Mouse (Mus musculus) embryonic facial prominence, embryonic 14.5 days (tissue): ENCODE measurements around the gene Speer4f1. TPM values are rescaled to one million over a fixed set of nuclear protein-coding genes. Genes with fewer than 3 reads are reported as not detected.

Experiments
- polyA plus RNA-seq: library from polyadenylated mRNA; unstranded; fragments of >200 nt; fragmentation: Nextera tagmentation; extraction: Ambion mirVana; gene quantifications from 2 replicates; pipeline ENCODE4 v1.2.1, GENCODE M21; 2014

Speer4f1 gene
- polyA plus RNA-seq, 1 experiment from 2014 or later: not detected

Other genes starting within 250 kb of the Speer4f1 start
- gene Speer4f2, start 102.9 kb upstream of the Speer4f1 start, polyA plus RNA-seq: not detected in 2 replicates
- 65.3 and 71.5 TPM in 2 replicates for gene Sema3c, start 98.2 kb downstream of the Speer4f1 start, polyA plus RNA-seq